Mouse (Mus musculus): ENCODE measurements around the gene Kcnip1.

DNA sequence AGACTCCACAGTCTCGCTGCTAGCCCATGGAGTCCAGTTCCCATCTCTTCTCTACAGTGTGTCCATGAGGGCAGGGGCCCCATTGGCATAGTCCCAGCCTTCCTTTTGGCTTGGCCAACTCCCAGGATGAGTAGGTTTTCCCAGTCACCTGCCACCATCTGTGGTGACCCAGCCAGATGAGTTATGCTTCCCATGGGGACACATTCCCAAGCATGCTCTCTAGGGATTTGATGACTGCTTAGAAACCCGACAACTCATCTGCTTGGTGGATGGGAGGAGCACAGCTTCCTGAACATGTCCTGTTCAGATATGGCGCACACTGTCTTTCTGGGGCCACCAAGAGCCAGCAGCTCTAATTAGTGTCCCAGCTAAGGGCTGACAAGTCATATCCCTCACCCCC, 252.8 kb downstream of the Kcnip1 start:
- TF ChIP-seq CTCF (IDR thresholded peaks at IDR 0.05; ENCODE audit: low read depth) = no peak
- no peak for TF ChIP-seq EP300 (IDR thresholded peaks at IDR 0.05; ENCODE audit: low read depth)

Data from liver, embryonic 14.5 days (tissue).